Mouse (Mus musculus): ENCODE measurements around the gene Fam241b. TPM values are rescaled to one million over a fixed set of nuclear protein-coding genes. Genes with fewer than 3 reads are reported as not detected.

Gene Fam241b
- total and polyA plus RNA-seq, 2 experiments from 2014 or later, result 118 to 193 TPM

DNA sequence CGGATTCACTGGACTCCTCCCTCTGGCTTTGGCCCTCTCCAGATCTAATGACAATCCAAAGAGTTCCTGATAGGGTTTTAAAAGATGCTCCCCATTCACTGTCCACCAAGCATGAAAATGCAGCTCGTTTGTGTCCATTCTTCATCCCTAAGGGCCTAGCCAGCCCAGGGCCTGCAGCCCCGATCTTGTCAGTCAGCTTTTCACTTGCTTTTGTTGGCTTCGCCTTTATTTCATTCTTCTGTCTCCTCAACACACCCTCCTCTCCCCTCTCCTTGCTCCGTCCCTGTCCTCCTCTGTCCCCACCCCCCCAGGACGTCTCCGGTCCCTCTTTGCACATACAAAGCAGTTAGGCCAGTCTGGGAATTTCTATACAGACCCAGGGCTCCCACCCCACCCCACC, 6.2 kb upstream of the Fam241b start:
- TF ChIP-seq CTCF (IDR thresholded peaks at IDR 0.05; ENCODE audit: low read depth), result no peak
- Histone ChIP-seq H3K27me3 (ENCODE audit: insufficient read depth, low read length) (peaks cover 3% of the 10 kb centered on the region; the same call in 1 of the 2 replicates), H3K9me3 (ENCODE audit: low read length) (no peaks in the 10 kb centered on the region), H3K4me1 (ENCODE audit: insufficient read depth) (no peaks in the 10 kb centered on the region), H3K36me3 (ENCODE audit: insufficient read depth) (no peaks in the 10 kb centered on the region), H3K9ac (no peak overlapping the region), H3K4me3 (ENCODE audit: low read depth, low read length) (no peak overlapping the region), H3K4me2 (ENCODE audit: low read depth) (no peak overlapping the region), H3K27ac (ENCODE audit: low read depth, low read length) (no peak overlapping the region)
- DNase-seq, result no peak
- WGBS, result 7% methylated on average over 7 of the region's 7 CpGs
- no peak for ATAC-seq

GRCm38 (mm10) chr10:62147466-62148248, 3.9 kb upstream of the Fam241b start:
- Histone ChIP-seq H3K9me3 (ENCODE audit: low read length) (no peaks in the 10 kb centered on the region), H3K4me1 (ENCODE audit: insufficient read depth) (no peaks in the 10 kb centered on the region), H3K36me3 (ENCODE audit: insufficient read depth) (no peaks in the 10 kb centered on the region), H3K9ac (no peak overlapping the region), H3K27ac (ENCODE audit: low read depth, low read length) (no peak overlapping the region), H3K4me3 (ENCODE audit: low read depth, low read length) (no peak overlapping the region), H3K27me3 (ENCODE audit: insufficient read depth, low read length) (peaks cover 3% of the 10 kb centered on the region; the same call in 1 of the 2 replicates), H3K4me2 (ENCODE audit: low read depth) (no peak overlapping the region)
- 52% methylated on average over 12 of the region's 12 CpGs for WGBS
- DNase-seq (no peak), ATAC-seq (no peak)
- no peak for TF ChIP-seq CTCF (IDR thresholded peaks at IDR 0.05; ENCODE audit: low read depth)

DNA sequence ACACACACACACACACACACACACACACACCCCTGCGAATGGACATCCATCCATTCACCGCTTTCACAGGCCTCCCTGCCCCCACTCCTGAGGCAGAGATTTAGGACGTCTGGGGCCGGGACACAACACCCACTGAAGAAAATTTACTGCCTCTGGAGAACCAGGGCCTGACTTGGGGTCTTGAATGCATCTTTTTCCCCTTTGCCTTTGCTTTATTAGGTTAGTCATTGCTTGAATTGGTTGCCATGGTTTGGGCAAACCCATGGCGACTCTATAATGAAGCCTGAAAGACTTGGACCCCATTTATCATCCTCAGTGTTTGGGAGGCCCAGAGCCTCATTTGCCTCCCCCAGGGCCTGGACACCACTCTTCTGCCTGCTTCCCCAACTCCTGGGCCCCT, 2.2 kb upstream of the Fam241b start:
- ATAC-seq, result no peak
- H3K4me2 ChIP-seq (ENCODE audit: low read depth), result no peak overlapping the region
- H3K9me3 ChIP-seq (ENCODE audit: low read length), result no peaks in the 10 kb centered on the region
- no peak overlapping the region for H3K9ac ChIP-seq
- 55% methylated on average over 5 of the region's 5 CpGs for WGBS
- H3K27ac ChIP-seq (ENCODE audit: low read depth, low read length), result no peak overlapping the region
- no peak for DNase-seq
- no peaks in the 10 kb centered on the region for H3K4me1 ChIP-seq (ENCODE audit: insufficient read depth)
- H3K36me3 ChIP-seq (ENCODE audit: insufficient read depth), result no peaks in the 10 kb centered on the region
- no peak for TF ChIP-seq CTCF (IDR thresholded peaks at IDR 0.05; ENCODE audit: low read depth)
- peaks cover 3% of the 10 kb centered on the region; the same call in 1 of the 2 replicates for H3K27me3 ChIP-seq (ENCODE audit: insufficient read depth, low read length)
- H3K4me3 ChIP-seq (ENCODE audit: low read depth, low read length), result no peak overlapping the region

DNA sequence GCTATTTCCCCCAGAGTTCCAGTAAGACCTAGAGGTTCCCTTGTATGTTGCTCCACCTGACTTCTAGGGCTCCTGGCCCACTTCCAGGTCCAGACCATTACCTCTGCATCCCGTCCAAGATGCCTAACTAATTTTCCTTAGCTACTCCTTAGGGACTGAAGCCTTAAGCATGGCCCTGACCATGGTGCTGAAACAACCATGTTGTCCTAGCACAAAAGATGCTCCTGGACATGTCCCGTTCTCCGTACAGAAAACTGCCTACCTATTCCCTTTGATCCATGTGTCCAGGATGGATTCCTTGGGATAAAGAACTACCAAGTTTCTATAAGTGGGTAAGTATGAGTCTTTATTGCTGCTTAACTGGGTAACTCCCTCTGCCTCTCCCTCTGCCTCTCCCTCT, 5.7 kb downstream of the Fam241b start:
- no peak overlapping the region for H3K9ac ChIP-seq
- WGBS, result 20% methylated on average over 3 of the region's 3 CpGs
- no peaks in the 10 kb centered on the region; the same call in 1 of the 2 replicates for H3K4me1 ChIP-seq (ENCODE audit: insufficient read depth)
- ATAC-seq (no peak), DNase-seq (no peak)
- H3K36me3 ChIP-seq (ENCODE audit: insufficient read depth), result no peaks in the 10 kb centered on the region
- no peak for TF ChIP-seq CTCF (IDR thresholded peaks at IDR 0.05; ENCODE audit: low read depth)
- no peaks in the 10 kb centered on the region for H3K9me3 ChIP-seq (ENCODE audit: low read length)
- H3K27ac ChIP-seq (ENCODE audit: low read depth, low read length), result no peak overlapping the region
- no peak overlapping the region for H3K4me3 ChIP-seq (ENCODE audit: low read depth, low read length)
- H3K27me3 ChIP-seq (ENCODE audit: insufficient read depth, low read length), result peaks cover 37% of the 10 kb centered on the region
- H3K4me2 ChIP-seq (ENCODE audit: low read depth), result no peak overlapping the region

DNA sequence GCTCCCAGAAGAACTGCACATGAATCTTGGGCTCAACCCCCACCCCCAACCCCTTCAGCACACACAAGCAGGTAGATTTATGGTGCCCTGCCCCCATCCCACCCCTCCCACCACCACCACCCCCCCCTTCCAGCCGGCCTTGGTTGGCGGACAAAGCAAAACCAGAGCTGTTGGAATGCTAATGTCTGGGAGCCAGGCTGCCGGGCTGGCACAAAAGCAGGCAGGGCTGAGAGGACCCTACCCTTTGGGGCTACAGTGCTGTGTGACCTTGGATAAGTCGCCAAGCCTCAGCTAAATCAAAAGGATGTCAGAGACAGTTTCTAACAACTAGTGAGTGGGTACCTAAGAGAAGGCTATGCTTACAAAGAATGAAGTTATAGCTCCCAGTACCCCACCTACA, 6.6 kb downstream of the Fam241b start:
- H3K9ac ChIP-seq, result no peak overlapping the region
- TF ChIP-seq CTCF (IDR thresholded peaks at IDR 0.05; ENCODE audit: low read depth), result no peak
- 8% methylated on average over 4 of the region's 4 CpGs for WGBS
- H3K27ac ChIP-seq (ENCODE audit: low read depth, low read length), result no peak overlapping the region
- no peaks in the 10 kb centered on the region for H3K36me3 ChIP-seq (ENCODE audit: insufficient read depth)
- H3K27me3 ChIP-seq (ENCODE audit: insufficient read depth, low read length), result peaks cover 46% of the 10 kb centered on the region
- H3K9me3 ChIP-seq (ENCODE audit: low read length), result no peaks in the 10 kb centered on the region
- H3K4me1 ChIP-seq (ENCODE audit: insufficient read depth), result no peaks in the 10 kb centered on the region; the same call in 1 of the 2 replicates
- ATAC-seq (no peak), DNase-seq (no peak)
- H3K4me2 ChIP-seq (ENCODE audit: low read depth), result no peak overlapping the region
- H3K4me3 ChIP-seq (ENCODE audit: low read depth, low read length), result no peak overlapping the region

DNA sequence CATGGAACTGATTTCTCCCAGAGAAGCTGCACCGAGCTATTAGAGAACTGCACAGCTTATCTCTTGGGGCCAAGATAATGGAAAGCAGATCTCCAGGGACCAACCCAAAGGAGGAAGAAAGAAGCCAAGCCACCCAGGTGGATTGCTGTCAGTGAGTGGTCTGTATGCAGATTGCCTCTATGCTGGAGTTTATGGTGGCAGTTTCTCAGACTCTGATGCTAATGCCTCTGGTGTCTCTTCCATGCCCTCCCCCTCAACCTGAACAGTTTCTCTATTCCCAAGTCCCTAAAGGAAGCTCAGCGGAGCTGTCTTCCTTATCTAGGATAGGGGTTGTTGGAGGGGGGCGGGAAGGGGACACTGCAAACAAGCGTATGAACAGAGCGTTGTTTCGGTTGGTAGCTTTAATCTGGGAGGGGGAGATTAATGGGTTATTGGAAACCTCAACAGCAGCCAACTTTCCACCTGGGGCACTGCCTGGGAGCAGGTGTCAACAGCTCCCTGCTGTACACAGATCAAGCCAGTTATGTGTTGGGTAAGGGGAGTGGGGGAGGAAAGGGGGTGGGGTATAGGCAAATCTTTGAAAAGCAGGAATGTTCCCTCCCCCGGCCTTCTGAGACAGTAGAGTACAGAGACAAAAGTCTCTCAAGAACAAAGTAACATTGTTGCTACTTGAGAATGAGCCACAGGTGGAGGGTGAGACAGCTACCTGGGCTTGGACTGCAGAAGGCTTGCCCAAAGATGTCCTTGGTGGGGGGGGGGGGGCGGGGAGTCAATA, 7.8 kb downstream of the Fam241b start:
- H3K9ac ChIP-seq, result no peak overlapping the region
- 1% methylated on average over 8 of the region's 8 CpGs for WGBS
- H3K27ac ChIP-seq (ENCODE audit: low read depth, low read length), result no peak overlapping the region
- no peak overlapping the region for H3K4me3 ChIP-seq (ENCODE audit: low read depth, low read length)
- no peaks in the 10 kb centered on the region for H3K9me3 ChIP-seq (ENCODE audit: low read length)
- ATAC-seq (no peak), DNase-seq (no peak)
- no peak overlapping the region for H3K4me2 ChIP-seq (ENCODE audit: low read depth)
- TF ChIP-seq CTCF (IDR thresholded peaks at IDR 0.05; ENCODE audit: low read depth), result no peak
- H3K27me3 ChIP-seq (ENCODE audit: insufficient read depth, low read length), result peaks cover 59% of the 10 kb centered on the region
- H3K4me1 ChIP-seq (ENCODE audit: insufficient read depth), result no peaks in the 10 kb centered on the region; the same call in 1 of the 2 replicates
- H3K36me3 ChIP-seq (ENCODE audit: insufficient read depth), result no peaks in the 10 kb centered on the region
